Mouse (Mus musculus): ENCODE measurements around the gene Ifngr1. TPM values are rescaled to one million over a fixed set of nuclear protein-coding genes. Genes with fewer than 3 reads are reported as not detected.

Gene Ifngr1
- 10 to 100 TPM; 21.9 to 26.3 TPM for total RNA-seq (2021)
- long read RNA-seq, experiment 1, transcript Ifngr1-201 (7 exons, 2,112 nt) = major isoform, 23 of 26 reads
- long read RNA-seq, experiment 1, partial matches to known transcripts = 2 of 26 reads
- long read RNA-seq, experiment 1, other reads (novel, unspliced or antisense) = 1 of 26 reads
- long read RNA-seq, experiment 2, transcript Ifngr1-201 (7 exons, 2,112 nt) = major isoform, 35 of 41 reads
- long read RNA-seq, experiment 2, partial matches to known transcripts = 1 of 41 reads
- long read RNA-seq, experiment 2, other reads (novel, unspliced or antisense) = 4 of 41 reads

GRCm38 (mm10) chr10:19591641-19592441 is at the start of gene Ifngr1:
Ifngr1 (plus strand) TSS chr10:19591949.
- peak; percentile 100 for DNase-seq

DNA sequence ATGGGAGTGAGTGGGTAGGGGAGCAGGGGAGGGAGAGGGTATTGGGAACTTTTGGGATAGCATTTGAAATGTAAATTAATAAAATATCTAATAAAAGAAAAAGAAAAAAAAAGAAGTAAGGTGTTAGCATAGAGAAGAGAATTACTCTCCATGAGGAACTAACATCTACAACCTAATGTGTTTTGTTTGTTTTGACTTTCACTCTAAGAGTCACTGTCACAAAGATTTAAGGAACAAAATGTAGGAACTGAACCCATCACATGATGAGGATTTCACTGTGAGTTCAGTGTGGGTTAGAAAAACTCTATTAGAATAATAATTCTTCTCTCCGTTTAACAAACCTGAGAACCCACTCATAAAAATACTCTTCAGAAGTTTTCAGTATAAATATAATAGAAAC is 44.9 kb upstream of the Ifngr1 start:
- no peak for DNase-seq

DNA sequence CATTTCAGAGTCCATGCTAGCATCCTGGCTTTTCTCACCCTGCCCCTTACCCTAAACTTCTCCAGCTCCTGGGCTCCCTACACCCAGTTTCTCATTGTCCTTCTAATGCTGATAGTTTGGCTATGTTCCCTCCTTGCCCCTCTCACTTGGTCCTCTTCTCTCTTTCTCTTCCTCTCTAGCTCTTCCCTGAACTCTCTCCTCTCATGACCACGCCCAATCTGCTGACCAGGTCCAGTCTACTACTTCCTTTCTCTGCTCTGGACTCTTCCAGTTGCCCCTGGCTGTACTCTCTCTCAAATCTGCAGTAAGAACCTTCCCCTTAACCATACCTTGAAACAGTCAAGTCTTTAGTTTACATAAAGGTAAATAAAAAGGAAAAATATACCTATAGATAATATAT is 43.7 kb upstream of the Ifngr1 start:
- DNase-seq = no peak

GRCm38 (mm10) chr10:19548491-19548890 is 43.3 kb upstream of the Ifngr1 start:
- DNase-seq = no peak

- no peak for DNase-seq
Measured at GRCm38 (mm10) chr10:19551585-19551984, 40.2 kb upstream of the Ifngr1 start.

- DNase-seq = no peak
Measured at GRCm38 (mm10) chr10:19553857-19554256, 37.9 kb upstream of the Ifngr1 start.

- DNase-seq = peak; percentile 20
Measured at GRCm38 (mm10) chr10:19557696-19558095, 34.1 kb upstream of the Ifngr1 start.

GRCm38 (mm10) chr10:19559565-19560165 is 32.1 kb upstream of the Ifngr1 start:
- DNase-seq = no peak

DNA sequence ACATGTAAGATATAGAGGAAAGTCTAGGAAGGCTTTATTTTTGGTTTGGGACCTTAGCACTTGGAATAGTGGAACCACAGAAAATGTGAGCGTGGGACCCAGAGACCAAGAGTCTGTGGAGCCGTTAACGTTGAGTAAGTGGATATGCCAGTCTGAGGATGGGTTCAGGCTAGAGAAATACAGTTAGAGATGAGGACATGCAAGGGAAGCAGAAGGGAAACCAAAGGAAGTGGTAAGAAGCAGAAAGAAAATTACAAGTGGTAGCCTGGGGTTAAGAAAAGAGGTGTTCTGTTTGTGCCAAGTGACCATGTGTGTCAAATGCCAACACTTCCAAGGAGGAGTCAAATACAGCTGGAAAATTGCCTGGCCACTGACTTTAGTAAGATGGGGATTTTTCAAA is 29.2 kb upstream of the Ifngr1 start:
- DNase-seq = no peak

DNA sequence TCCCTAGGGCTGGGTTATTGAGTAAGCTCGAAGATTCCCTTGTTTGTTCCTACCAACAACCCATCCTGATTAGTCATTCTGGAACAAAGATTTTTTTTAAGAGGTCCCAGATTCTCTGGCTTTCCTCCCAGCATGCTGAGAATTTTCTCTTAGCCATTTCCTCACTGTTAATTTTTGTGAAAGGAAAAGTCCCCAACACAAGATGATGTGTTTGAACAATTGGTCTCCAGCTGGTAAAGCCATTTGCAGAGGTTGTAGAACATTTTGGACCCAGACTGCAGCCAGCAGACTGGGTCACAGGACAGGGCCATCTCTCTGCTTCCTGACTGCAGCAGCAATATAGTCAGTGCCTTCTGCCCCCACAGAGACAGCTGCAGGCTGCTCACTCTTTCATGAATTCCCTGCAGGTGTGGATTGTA is 28.3 kb upstream of the Ifngr1 start:
- DNase-seq = peak; percentile 84

- DNase-seq = no peak
Measured at GRCm38 (mm10) chr10:19567481-19567880, 24.3 kb upstream of the Ifngr1 start.

DNA sequence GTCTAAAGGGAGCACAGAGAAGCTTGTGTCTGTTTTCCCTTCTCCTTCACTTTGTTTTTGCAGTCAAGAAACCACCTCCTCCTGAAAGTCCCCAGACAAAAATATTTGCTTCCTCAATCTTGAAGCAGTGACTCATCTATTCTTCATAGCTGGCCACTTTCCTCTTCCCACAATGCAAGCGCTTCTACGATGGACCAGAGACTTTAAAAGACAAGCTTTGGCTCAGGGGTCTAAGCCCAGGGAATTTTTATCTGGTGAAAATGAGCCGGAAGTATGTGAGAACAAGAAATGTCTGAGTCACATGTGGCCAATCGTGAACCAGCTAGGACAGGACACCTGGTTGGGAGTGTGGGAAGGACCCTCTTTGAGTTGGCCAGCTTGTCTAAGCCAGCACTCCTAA is 21.5 kb upstream of the Ifngr1 start:
- no peak for DNase-seq

DNA sequence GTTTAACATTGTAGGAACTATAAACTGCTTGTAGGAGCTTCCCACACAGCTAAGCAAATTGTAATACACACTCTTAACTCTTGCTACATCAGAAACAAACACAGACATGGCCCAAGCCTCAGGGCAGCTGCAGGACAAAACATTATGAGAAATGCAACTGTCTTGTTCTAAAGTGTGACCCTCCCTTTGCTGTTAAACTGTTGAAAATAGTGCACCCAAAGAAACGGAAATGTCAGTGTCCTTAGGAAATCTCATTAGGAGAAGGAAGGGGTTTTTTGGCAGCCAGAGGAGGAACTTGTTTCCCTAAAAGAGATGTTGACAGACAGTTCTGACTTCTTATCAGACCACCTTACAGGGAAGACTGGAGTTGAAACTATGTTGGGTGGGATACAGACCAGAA is 21.0 kb upstream of the Ifngr1 start:
- DNase-seq = no peak

DNA sequence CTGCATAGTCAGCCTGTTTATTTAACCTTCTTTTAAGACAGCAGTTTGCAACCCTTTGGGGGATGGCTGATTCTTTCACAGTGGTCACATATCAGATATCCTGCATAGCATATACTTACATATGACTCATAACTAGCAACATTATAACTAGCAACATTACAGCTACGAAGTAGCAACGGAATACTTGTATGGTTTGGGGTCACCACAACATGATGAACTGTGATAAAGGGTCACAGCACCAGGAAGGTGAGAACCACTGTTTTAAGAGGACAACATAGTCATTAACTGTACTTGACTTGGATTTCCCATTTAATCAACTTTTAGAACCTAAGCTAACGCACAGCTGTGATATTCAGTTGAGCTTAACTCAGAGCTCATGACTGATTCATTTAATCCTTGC is 14.2 kb upstream of the Ifngr1 start:
- no peak for DNase-seq

DNA sequence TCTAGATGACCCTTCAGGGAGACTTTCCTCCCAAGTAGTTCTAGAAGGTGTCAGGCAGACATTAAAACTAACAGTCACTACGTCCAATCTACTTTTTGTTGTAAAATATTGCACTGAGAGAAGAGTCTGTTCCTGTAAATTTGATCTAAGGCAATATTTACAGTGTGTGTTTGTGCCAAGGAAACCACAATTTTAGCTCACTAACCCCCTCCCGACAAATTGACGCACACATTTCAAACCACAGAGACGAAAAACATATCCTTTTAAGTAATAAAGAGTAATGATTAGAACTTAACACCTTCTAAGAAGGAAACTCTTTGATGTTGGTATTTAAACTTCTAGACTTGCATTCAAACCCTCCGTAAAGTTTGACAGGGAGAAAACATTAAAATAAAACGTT is 13.7 kb upstream of the Ifngr1 start:
- DNase-seq = no peak

GRCm38 (mm10) chr10:19578409-19578986 is 13.3 kb upstream of the Ifngr1 start:
- no peak for DNase-seq

- no peak for DNase-seq
Measured at GRCm38 (mm10) chr10:19580660-19581059, 11.1 kb upstream of the Ifngr1 start.

- DNase-seq = no peak
Measured at GRCm38 (mm10) chr10:19581844-19582582, 9.7 kb upstream of the Ifngr1 start.

DNA sequence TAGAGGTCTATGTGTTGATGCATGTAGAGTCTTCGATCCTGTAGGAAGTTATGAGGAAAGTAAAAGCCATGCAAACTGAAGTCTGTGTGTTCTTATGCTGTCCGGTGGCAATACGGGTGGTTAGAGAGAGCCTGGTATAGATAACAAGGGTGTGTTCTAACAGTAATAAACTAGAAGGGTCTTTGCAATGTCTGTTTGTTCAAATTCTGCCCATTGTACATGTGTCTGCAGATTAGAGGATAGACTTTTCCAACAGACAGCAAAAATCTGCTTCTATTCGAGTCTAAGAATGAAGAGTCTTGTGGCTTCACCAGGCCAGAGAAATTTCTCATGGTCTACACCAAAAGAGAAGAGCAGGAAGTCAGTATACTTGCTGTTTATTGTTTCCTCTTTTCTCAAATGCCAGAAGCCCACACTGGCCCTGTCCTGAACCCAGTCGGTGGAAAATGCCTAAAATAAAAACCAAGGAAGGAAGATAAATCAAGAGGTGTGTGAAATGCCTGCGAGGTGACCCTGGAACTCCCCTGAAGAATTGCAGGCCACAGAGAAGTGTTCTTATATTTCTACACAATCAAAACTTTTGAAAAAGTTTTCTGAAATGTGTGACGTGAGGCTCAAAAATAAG is 8.8 kb upstream of the Ifngr1 start:
- DNase-seq = no peak

- DNase-seq = peak; percentile 46
Measured at GRCm38 (mm10) chr10:19584064-19584463, 7.7 kb upstream of the Ifngr1 start.

- DNase-seq = no peak
Measured at GRCm38 (mm10) chr10:19584846-19585245, 6.9 kb upstream of the Ifngr1 start.

- DNase-seq = no peak
Measured at GRCm38 (mm10) chr10:19585860-19586259, 5.9 kb upstream of the Ifngr1 start.
